Mouse (Mus musculus) liver, embryonic 14.5 days (tissue): Measurements from ENCODE around the gene Msi1.

ENCODE experiments used
- CTCF ChIP-seq: IDR thresholded peaks from 2 replicates; pipeline ENCODE4 v1.5.1; 2016; ENCODE audit warnings: antibody characterized with exemption, low read depth, control low read depth
- EP300 ChIP-seq: IDR thresholded peaks from 2 replicates; pipeline ENCODE4 v1.6.1; 2016; ENCODE audit warnings: antibody characterized with exemption, low read depth

GRCm38 (mm10) chr5:115404241-115404794 is 25.1 kb upstream of the Msi1 start:
- TF ChIP-seq CTCF (no peak), EP300 (no peak)
